Mouse (Mus musculus): ENCODE data around the gene Olfr1495.
"Not testable (repeated sequence)": the region's sequence is repeated elsewhere in the genome, so short reads cannot be mapped to it uniquely, and the experiment has no call there.

Olfr1495 gene

DNA sequence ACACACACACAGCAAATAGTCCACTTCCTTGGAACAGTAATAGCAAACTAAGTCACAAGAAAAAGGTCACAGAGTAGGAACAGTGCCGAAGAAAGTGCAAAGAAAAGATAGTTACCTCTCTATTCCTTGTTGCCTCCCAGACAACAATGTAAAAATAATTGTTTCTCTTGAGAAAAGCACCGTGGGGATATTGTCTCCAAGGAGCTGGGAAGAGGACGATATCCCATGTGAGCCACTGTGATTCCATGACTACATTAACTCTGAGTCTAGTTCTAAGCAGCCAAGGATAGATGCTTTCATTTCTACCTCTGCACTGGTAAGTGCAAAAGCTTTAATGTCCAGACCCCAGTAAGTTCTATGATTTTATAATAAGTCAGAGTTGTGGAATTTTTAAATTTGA is at the start of gene Olfr1495:
Gene Olfr1495 (plus strand): TSS at position 301 of the 400 bp plus-strand sequence.
- in situ Hi-C loops (cut with MseI, MboI), result no loop called here

DNA sequence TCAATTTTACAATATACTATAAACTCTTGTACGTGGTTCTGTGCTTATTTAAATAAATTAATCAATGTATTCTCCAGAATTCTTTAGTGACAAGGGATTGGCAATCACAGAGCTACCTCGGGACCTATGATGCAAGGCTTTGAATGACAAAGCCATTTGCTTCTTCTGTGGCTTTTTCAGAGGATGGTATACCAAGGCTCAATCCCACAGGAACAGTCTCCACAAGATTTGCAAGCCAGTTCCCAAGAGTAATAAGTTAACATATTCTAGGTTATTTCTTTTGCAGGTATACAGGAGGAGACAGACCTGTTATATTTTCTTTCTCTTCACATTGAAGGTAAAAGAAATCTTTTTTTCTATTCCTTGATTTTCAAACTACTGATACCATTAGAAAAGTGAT is 41.4 kb upstream of the Olfr1495 start, which contains the start of gene Olfr1493-ps1:
Gene Olfr1493-ps1 (plus strand): TSS at position 301 of the 400 bp plus-strand sequence.
- in situ Hi-C loops (cut with MseI, MboI), result no loop called here

DNA sequence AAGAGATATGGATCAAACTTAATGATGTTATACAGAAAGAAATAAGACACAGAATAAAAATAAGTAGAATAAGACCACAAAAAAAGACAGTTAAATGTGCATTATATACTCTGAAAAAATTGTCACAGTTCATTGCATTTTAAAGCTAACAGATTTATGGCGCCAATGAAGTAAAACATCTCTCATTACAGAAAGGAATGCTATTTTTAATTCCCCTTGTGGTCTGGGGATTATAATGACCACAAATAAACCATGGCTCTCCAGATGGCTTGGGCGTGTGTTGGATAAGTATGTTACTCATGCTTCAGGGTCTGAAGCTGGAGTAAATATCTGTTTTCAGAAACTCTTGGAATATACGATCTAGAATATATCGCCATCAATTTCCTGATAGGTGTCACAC is 25.0 kb upstream of the Olfr1495 start, which contains the start of gene Olfr1494:
Gene Olfr1494 (plus strand): TSS at position 301 of the 400 bp plus-strand sequence.
- in situ Hi-C loops (cut with MseI, MboI), result no loop called here

DNA sequence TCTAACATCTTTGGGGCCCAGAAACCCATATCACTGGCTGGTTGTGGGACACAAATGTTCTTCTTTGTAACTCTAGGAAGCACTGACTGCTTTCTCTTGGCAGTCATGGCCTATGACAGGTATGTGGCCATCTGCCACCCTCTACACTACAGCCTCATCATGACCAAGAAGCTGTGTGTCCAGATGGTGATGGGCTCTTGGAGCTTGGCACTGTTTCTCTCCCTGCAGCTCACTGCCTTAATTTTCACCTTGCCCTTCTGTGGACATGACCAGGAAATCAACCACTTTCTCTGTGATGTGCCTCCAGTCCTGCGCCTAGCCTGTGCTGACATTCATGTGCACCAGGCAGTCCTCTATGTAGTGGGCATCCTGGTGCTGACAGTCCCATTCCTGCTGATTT is 15.0 kb upstream of the Olfr1495 start:
- in situ Hi-C loops (cut with MseI, MboI), result no loop called here

DNA sequence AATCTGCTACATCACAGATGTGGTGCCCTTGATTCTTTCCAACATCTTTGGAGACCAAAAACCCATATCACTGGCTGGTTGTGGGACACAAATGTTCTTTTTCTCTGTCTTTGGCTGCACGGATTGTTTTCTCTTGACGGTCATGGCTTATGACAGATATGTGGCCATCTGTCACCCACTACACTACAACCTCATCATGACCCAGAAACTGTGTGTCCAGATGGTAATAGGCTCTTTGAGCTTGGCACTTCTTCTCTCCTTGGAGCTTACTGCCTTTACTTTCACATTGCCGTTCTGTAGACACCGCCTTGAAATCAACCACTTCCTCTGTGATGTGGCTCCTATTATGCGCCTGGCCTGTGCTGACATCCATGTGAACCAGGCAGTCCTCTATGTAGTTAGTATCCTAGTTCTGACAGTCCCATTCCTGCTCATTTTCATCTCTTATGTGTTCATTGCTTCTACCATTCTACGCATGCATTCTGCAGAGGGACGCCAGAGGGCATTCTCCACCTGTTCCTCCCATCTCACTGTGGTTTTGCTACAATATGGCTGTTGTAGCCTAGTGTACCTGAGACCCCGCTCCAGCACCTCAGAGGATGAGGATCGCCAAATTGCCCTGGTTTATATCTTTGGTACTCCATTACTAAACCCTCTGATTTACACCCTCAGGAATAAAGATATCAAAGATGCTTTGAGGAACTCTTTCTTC is 4.3 kb downstream of the Olfr1495 start:
- in situ Hi-C loops (cut with MseI, MboI), result no loop called here

DNA sequence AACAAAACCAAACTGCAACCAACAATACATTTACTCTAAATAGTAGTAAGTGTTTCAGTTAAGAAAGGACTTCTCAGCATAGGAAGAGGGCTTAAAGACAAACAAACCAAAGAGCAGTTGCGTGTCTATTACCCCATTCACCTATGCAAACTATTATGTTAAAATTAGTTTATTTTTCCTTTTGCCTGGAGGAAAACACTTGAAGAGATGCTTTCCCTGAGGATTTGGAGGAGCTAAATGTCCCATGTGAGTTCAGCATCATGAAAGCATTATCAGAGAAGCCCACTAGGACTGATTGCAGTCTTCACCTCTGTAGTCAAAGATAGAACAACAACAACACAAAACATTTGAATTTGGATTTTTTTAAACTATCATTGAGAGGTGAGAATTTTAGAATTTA is 13.2 kb downstream of the Olfr1495 start, which contains the start of gene Olfr1496:
Gene Olfr1496 (plus strand): TSS at position 301 of the 400 bp plus-strand sequence.
- in situ Hi-C loops (cut with MseI, MboI), result no loop called here

DNA sequence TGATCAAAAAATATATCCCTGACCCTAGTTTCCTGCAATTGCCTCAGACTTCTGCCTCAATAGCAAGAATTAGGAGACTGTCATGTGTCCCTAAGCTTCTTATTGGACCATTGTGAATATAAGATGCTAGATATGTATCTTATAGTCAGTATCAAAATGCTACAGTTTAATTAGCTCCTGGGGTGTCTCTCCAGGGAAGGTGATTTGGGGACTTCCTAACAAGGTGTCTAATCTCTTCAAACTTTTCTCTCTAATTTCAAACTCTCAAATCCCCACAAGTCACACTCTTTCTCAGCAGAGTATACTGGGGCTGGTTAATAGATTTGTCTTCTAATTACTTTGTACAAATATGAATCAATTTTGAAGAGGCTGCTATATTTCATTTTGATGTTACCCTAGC is 33.7 kb downstream of the Olfr1495 start, which contains the start of gene Olfr1497:
Gene Olfr1497 (minus strand): TSS at position 101 of the 400 bp plus-strand sequence.
- in situ Hi-C loops (cut with MseI, MboI), result no loop called here

DNA sequence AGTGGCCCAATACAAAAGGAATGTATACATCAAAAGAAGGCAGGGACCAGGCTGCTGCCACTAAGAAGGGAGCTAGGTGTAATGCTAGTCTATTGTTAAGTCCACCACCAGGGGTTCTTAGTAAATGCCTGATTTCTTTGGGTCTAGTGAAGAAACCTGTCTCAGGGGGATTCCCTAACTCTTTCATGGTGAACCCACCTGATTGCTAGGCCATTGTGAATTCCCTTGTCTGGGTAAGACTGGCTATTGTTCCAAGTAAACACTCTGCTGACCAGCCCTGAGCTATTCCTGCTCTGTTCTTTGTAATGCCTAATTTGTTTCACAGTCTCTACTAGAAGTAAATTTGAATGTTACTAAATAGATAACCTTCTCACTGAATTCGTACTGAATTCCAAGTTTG is 41.1 kb downstream of the Olfr1495 start:
- in situ Hi-C loops (cut with MseI, MboI), result not testable (repeated sequence)

DNA sequence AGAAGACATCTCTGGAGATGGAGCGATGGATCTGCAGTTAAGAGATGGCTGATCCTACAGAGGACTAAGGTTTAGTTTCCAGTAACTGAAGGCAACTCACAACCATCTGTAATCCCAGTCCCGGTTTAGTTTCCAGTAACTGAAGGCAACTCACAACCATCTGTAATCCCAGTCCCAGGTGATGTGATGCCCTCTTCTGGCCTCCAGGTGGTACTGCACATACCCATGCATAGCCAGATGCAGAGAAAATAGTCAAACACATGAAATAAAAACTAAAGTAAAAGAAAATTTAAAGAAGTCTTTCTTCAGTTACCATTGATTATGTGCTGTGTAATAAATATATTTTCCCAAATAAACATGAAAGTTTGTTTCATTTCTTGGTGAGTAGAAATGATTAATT is 48.4 kb downstream of the Olfr1495 start:
- in situ Hi-C loops (cut with MseI, MboI), result no loop called here

DNA sequence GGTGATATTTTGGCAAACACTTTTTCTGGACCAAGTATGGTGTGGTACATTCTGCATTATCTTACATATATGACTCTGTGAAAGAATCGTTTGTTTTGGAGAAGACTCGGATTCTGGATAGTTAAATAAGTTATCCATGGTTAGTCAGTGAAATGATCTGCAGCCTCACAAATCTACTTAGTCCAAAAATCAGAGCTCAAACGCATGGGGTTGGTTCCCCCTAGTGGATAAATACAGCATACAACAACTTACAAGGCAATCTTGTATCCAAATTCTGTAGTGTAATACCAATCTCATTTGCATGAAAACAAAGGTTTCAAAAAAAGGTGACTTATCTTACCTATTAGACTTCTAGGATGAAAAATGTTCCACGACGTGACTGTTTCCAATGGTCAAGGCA is 54.4 kb downstream of the Olfr1495 start:
- in situ Hi-C loops (cut with MseI, MboI), result no loop called here

DNA sequence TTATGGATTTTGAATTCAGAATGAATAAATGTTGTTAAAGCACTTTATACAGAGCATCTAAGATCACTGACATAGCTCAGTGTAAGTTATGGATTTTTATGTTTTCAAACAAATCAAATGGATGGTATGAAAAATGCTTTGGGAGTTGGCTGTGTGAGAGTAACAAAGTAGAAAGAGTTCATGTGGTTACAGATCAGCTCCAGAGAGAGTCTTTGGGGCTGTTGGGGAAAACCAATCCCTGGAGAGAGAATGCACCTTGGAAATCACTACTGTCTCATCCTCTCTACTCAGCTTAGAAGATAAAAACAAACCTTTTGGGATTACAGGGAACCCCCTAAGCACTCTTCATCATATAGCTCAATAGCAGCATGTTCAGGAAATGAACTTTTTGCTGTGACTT is 54.9 kb downstream of the Olfr1495 start, which contains the start of gene Olfr1499:
Gene Olfr1499 (minus strand): TSS at position 101 of the 400 bp plus-strand sequence.
- in situ Hi-C loops (cut with MseI, MboI), result no loop called here
